ENCODE assay signal across 18 mouse cellular contexts in genomic region chr2:116105179-116105578, GRCm38 (mm10). TPM values are rescaled to one million over a fixed set of nuclear protein-coding genes. Genes with fewer than 3 reads are reported as not detected.
A peak's percentile ranks its signal among the peaks of the same experiment; 100 is the strongest.
DNase-seq lines count a peak whose midpoint lies in the region; ATAC-seq and TF ChIP-seq lines count a peak whose summit lies in the region.
"Had no signal": no experiment of that assay in that cellular context is flagged by ENCODE, and none has a peak within 500 bp of the region (broad histone marks: within the 10 kb centered on the region; RNA-seq: fewer than 3 reads in every experiment).

No protein-coding gene starts in this region.

- peak; percentile 30 for DNase-seq in embryo, embryonic 11 days
- DNase-seq in embryo, embryonic 9.5 days (ENCODE audit: extremely low spot score), result no peak
- DNase-seq in hindbrain, embryonic 14.5 days (ENCODE audit: low spot score), result peak; percentile 22
- DNase-seq in left cerebral cortex, adult 2 months (ENCODE audit: extremely low spot score in 1 of 2, low spot score in 2 of 2), result no peak
- DNase-seq in left cerebral cortex, postnatal 10 days (ENCODE audit: extremely low spot score in 1 of 2, low spot score in 2 of 2), result no peak
- DNase-seq in adipocyte (ENCODE audit: low spot score), result peak; percentile 75
- DNase-seq in spleen, postnatal 14 days (ENCODE audit: low spot score in 2 of 2), result no peak
- DNase-seq: adrenal gland, postnatal 10 days; heart, adult 11 months; liver, postnatal 0 days; spleen, adult 18-20 months; thymus, postnatal 36 days had no signal

- ATAC-seq in hindbrain, embryonic 14.5 days (ENCODE audit: low FRiP score), result no peak
- no peak for ATAC-seq in hindbrain, embryonic 13.5 days (ENCODE audit: low FRiP score)
- ATAC-seq: intestine, embryonic 15.5 days; liver, postnatal 0 days had no signal

- no peak overlapping the region for H3K4me3 ChIP-seq in hindbrain, embryonic 14.5 days (replicated peaks; ENCODE audit: low read length)
- H3K4me3 ChIP-seq in hindbrain, embryonic 13.5 days, result no peak overlapping the region
- no peak overlapping the region for H3K4me3 ChIP-seq in left cerebral cortex, adult 2 months
- H3K4me3 ChIP-seq: embryonic facial prominence, embryonic 15.5 days; intestine, embryonic 15.5 days; limb, embryonic 12.5 days; megakaryocyte, embryonic 14.5 days had no signal

- H3K9me3 ChIP-seq in hindbrain, embryonic 14.5 days (ENCODE audit: control insufficient read depth, low read length), result no peaks in the 10 kb centered on the region
- H3K9me3 ChIP-seq in hindbrain, embryonic 13.5 days, result no peaks in the 10 kb centered on the region
- H3K9me3 ChIP-seq: embryonic facial prominence, embryonic 15.5 days; intestine, embryonic 15.5 days; megakaryocyte, embryonic 14.5 days had no signal

- H3K36me3 ChIP-seq in hindbrain, embryonic 14.5 days (replicated peaks; ENCODE audit: control insufficient read depth, insufficient read depth), result no peaks in the 10 kb centered on the region
- no peaks in the 10 kb centered on the region for H3K36me3 ChIP-seq in hindbrain, embryonic 13.5 days
- H3K36me3 ChIP-seq: embryonic facial prominence, embryonic 15.5 days; intestine, embryonic 15.5 days; limb, embryonic 12.5 days had no signal

- no peak overlapping the region for H3K9ac ChIP-seq in hindbrain, embryonic 14.5 days
- no peak overlapping the region for H3K9ac ChIP-seq in hindbrain, embryonic 13.5 days
- H3K9ac ChIP-seq: embryonic facial prominence, embryonic 15.5 days; intestine, embryonic 15.5 days; limb, embryonic 12.5 days; liver, postnatal 0 days had no signal

- TF ChIP-seq CTCF in left cerebral cortex, adult 2 months (IDR thresholded peaks at IDR 0.05), result peak; percentile 50

- no peak overlapping the region for H3K27ac ChIP-seq in hindbrain, embryonic 14.5 days
- no peak overlapping the region for H3K27ac ChIP-seq in hindbrain, embryonic 13.5 days
- no peak overlapping the region for H3K27ac ChIP-seq in left cerebral cortex, adult 2 months
- H3K27ac ChIP-seq: embryonic facial prominence, embryonic 15.5 days; intestine, embryonic 15.5 days; limb, embryonic 12.5 days had no signal

- H3K27me3 ChIP-seq in hindbrain, embryonic 14.5 days (ENCODE audit: control insufficient read depth, insufficient read depth, low read length), result no peaks in the 10 kb centered on the region
- no peaks in the 10 kb centered on the region for H3K27me3 ChIP-seq in hindbrain, embryonic 13.5 days
- H3K27me3 ChIP-seq: embryonic facial prominence, embryonic 15.5 days; intestine, embryonic 15.5 days; megakaryocyte, embryonic 14.5 days had no signal

- intact Hi-C loops in left cerebral cortex, adult 2 months (cut with DNase I), result loop anchor here (1.0 to 5.0 kb wide), 7 partner anchors 250 to 1843 kb away; no protein-coding TSS in a partner anchor
- intact Hi-C loops in left cerebral cortex, postnatal 10 days (cut with DNase I), result loop anchor here (10.0 kb wide), 4 partner anchors 720 to 1840 kb away; no protein-coding TSS in a partner anchor

- no peaks in the 10 kb centered on the region for H3K4me1 ChIP-seq in hindbrain, embryonic 14.5 days (replicated peaks; ENCODE audit: control insufficient read depth, insufficient read depth, low read length)
- H3K4me1 ChIP-seq in hindbrain, embryonic 13.5 days (replicated peaks), result peaks cover 5% of the 10 kb centered on the region; the same call in 1 of the 2 replicates
- H3K4me1 ChIP-seq: embryonic facial prominence, embryonic 15.5 days; intestine, embryonic 15.5 days; limb, embryonic 12.5 days; megakaryocyte, embryonic 14.5 days had no signal

- no peak overlapping the region for H3K4me2 ChIP-seq in hindbrain, embryonic 14.5 days (replicated peaks)
- H3K4me2 ChIP-seq in hindbrain, embryonic 13.5 days, result no peak overlapping the region
- H3K4me2 ChIP-seq: embryonic facial prominence, embryonic 15.5 days; intestine, embryonic 15.5 days; limb, embryonic 12.5 days had no signal

- 59% methylated on average over 3 of the region's 3 CpGs for WGBS in hindbrain, embryonic 14.5 days
- WGBS in hindbrain, embryonic 13.5 days, result 67% methylated on average over 3 of the region's 3 CpGs

RNA-seq across cellular contexts. Expression of gene Meis2, which starts 39.5 kb away (rescaled TPM):
- polyA plus RNA-seq in hindbrain, embryonic 14.5 days (2014; fragmentation: Nextera tagmentation; extraction: Ambion mirVana), result 136 and 159 TPM in 2 replicates
- polyA plus RNA-seq in hindbrain, embryonic 13.5 days (2015; fragmentation: Nextera tagmentation; extraction: Ambion mirVana), result 139 and 175 TPM in 2 replicates
- total RNA-seq in left cerebral cortex, adult 2 months (2021), result 100 to 1,000 TPM; 110 to 116 TPM
- 100 to 1,000 TPM in 1 of 2 experiments, 10 to 100 TPM in 1; 98.2 to 110 TPM for total RNA-seq in left cerebral cortex, postnatal 10 days (2021)
- total RNA-seq: neutrophil, adult 5-6 weeks had no signal

Comparison
In these comparisons a context has a peak if more than half of its experiments do, and no peak if none do; other contexts are left out.
1. DNase-seq: peak in embryo, embryonic 11 days (single experiment), hindbrain, embryonic 14.5 days (single experiment) and adipocyte (single experiment); none in embryo, embryonic 9.5 days (single experiment), left cerebral cortex, adult 2 months (0 of 2), left cerebral cortex, postnatal 10 days (0 of 2) and spleen, postnatal 14 days (0 of 2).